Mouse (Mus musculus): ENCODE data around the gene Ncapg. TPM values are rescaled to one million over a fixed set of nuclear protein-coding genes. Genes with fewer than 3 reads are reported as not detected.
"Not testable (repeated sequence)": the region's sequence is repeated elsewhere in the genome, so short reads cannot be mapped to it uniquely, and the experiment has no call there.

Ncapg gene
- polyA plus RNA-seq (2014; fragmentation: Nextera tagmentation; extraction: Ambion mirVana): 7.9 and 9.5 TPM in 2 replicates

DNA sequence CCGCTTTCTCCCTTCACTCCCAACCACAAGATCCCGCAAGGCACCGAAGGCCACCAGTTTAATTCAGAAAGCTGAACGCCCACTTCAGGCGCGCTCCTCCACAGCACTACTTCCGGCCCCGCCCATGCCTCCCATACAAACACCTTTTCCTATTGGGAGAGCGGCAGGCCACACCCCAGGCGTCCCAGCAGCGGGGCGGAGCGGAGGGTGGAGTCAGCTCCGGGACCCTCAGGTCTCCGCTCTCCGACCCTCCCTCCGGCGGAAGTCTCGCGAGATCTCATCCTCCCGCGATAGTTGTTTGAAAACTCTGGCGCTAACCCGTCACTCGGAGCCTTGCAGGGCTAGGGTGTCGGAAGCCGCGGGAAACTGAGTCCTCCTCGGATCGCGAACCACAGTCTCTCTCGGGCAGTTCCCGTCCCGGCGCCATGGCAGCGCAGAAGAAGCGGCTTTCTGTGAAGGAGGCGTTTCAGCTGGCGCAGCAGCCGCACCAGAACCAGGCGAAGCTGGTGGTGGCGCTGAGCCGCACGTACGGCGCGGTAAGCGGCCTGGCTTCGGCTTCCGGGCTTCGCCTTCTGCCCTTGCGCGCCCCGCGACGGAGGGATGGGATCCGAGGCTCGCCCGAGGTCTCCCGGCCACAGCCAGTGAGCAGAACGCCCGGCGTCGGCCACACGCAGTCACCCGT, at the start of gene Ncapg:
TSS of gene Ncapg (plus strand) at position 322 of the 682 bp plus-strand sequence.
- Histone ChIP-seq H3K36me3 (replicated peaks; ENCODE audit: control insufficient read depth, insufficient read depth) (no peaks in the 10 kb centered on the region), H3K4me3 (replicated peaks; ENCODE audit: low read length) (peak within 1 kb of the TSS; percentile 77), H3K9me3 (ENCODE audit: control insufficient read depth, low read length) (no peaks in the 10 kb centered on the region), H3K27ac (peak within 1 kb of the TSS; percentile 45), H3K9ac (peak within 1 kb of the TSS; percentile 78), H3K4me2 (replicated peaks) (peak within 1 kb of the TSS; percentile 81), H3K27me3 (ENCODE audit: control insufficient read depth, insufficient read depth, low read length) (no peaks in the 10 kb centered on the region), H3K4me1 (replicated peaks; ENCODE audit: control insufficient read depth, insufficient read depth, low read length) (peaks cover 6% of the 10 kb centered on the region)
- under 1% methylated on average over 66 of the region's 66 CpGs for WGBS
- DNase-seq (ENCODE audit: low spot score): peak; percentile 100
- ATAC-seq (ENCODE audit: low FRiP score): peak; percentile 100

DNA sequence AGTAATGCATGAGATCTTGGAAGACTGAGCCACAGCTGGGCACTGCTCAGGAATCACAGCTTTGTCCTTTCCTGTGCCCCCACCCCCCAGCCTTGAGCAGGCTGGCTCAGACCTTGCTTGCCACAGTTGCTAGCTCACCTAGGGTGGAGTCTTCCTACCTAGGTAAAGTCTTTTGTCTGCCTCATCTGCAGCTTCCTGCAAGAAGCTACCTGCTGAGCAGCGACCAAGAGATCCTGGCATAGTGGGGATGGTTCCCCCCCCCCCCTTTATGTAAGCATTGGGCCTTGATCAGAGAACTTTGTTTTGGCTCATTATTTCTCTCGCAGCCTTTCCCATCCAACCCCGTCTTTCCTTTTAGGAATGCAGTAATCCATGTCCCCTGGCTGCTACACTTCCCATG, 48.2 kb upstream of the Ncapg start:
- DNase-seq (ENCODE audit: low spot score) (no peak), ATAC-seq (ENCODE audit: low FRiP score) (no peak)
- Histone ChIP-seq H3K9me3 (ENCODE audit: control insufficient read depth, low read length) (peaks cover 25% of the 10 kb centered on the region), H3K4me3 (replicated peaks; ENCODE audit: low read length) (no peak overlapping the region), H3K36me3 (replicated peaks; ENCODE audit: control insufficient read depth, insufficient read depth) (no peaks in the 10 kb centered on the region), H3K4me1 (replicated peaks; ENCODE audit: control insufficient read depth, insufficient read depth, low read length) (no peaks in the 10 kb centered on the region), H3K9ac (no peak overlapping the region), H3K4me2 (replicated peaks) (no peak overlapping the region), H3K27me3 (ENCODE audit: control insufficient read depth, insufficient read depth, low read length) (no peaks in the 10 kb centered on the region), H3K27ac (no peak overlapping the region)
- 51% methylated on average over 3 of the region's 3 CpGs for WGBS

DNA sequence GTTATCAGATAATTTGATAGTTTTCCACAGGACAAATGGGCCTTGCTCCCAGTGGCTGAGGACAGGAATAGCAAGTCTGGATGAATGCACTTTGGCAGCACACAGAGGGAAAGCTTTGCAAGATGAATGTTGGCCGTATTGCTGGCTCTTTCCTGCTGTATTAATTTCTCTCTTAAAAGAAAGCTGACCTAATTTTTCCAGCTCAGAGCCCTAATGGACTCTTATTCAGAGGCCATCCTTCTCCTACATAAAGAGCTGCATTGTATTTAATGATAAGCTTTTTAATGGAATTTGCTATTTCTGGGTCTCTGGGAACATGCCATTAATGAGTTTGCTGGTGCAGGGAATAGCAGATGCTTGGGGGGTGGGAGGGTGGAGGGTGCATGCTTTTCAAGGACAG, 41.9 kb upstream of the Ncapg start:
- WGBS: 67% methylated on average over 1 of the region's 1 CpGs

DNA sequence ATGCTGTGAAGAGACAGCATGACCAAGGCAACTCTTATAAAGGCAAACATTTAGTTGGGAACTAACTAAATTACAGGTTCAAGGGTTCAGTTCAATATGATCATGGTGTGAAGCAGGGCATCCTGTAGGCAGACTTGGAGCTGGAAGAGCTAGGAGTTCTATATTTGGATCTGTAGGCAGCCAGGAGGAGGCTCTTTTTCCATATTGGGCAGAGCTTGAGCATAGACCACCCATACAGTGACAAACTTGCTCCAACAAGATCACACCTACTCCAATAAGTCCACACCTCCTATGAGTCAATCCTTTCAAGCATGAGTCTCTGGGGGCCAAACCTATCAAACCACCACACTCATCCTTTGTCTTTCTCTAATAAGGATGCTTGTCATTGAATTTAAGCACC, 40.2 kb upstream of the Ncapg start:
- Histone ChIP-seq H3K27ac (no peak overlapping the region), H3K9me3 (ENCODE audit: control insufficient read depth, low read length) (peaks cover 11% of the 10 kb centered on the region; the same call in 1 of the 2 replicates), H3K4me3 (replicated peaks; ENCODE audit: low read length) (no peak overlapping the region), H3K4me1 (replicated peaks; ENCODE audit: control insufficient read depth, insufficient read depth, low read length) (no peaks in the 10 kb centered on the region), H3K36me3 (replicated peaks; ENCODE audit: control insufficient read depth, insufficient read depth) (no peaks in the 10 kb centered on the region), H3K27me3 (ENCODE audit: control insufficient read depth, insufficient read depth, low read length) (no peaks in the 10 kb centered on the region), H3K9ac (no peak overlapping the region), H3K4me2 (replicated peaks) (no peak overlapping the region)
- DNase-seq (ENCODE audit: low spot score) (no peak), ATAC-seq (ENCODE audit: low FRiP score) (no peak)

More for the DNA sequence above, 41.9 kb upstream of the Ncapg start:
- Histone ChIP-seq H3K9me3 (ENCODE audit: control insufficient read depth, low read length) (peaks cover 18% of the 10 kb centered on the region; the same call in 1 of the 2 replicates), H3K9ac (no peak overlapping the region), H3K27ac (no peak overlapping the region), H3K4me3 (replicated peaks; ENCODE audit: low read length) (no peak overlapping the region), H3K27me3 (ENCODE audit: control insufficient read depth, insufficient read depth, low read length) (no peaks in the 10 kb centered on the region), H3K36me3 (replicated peaks; ENCODE audit: control insufficient read depth, insufficient read depth) (no peaks in the 10 kb centered on the region), H3K4me2 (replicated peaks) (no peak overlapping the region), H3K4me1 (replicated peaks; ENCODE audit: control insufficient read depth, insufficient read depth, low read length) (no peaks in the 10 kb centered on the region)
- DNase-seq (ENCODE audit: low spot score) (no peak), ATAC-seq (ENCODE audit: low FRiP score) (no peak)

DNA sequence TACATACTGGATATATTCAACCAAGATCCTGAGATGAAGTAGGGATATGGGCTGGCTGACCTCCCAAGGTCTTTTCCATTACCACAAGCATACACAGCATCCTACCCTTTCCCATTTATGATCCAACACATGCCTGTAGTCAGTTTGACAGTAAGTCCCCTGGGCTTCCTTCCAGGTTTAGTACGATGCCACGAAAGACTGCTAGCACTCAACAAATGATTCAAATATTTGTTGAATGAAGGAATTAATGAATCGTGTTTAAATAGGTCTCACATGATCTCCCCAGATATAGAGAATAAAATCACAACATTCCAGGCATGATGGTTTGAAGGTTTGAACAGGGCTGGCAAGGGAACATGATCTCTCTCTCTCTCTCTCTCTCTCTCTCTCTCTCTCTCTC, 31.3 kb upstream of the Ncapg start:
- Histone ChIP-seq H3K36me3 (replicated peaks; ENCODE audit: control insufficient read depth, insufficient read depth) (no peaks in the 10 kb centered on the region), H3K4me1 (replicated peaks; ENCODE audit: control insufficient read depth, insufficient read depth, low read length) (peaks cover 7% of the 10 kb centered on the region), H3K4me3 (replicated peaks; ENCODE audit: low read length) (peak overlapping the region; percentile 54), H3K4me2 (replicated peaks) (peak overlapping the region; percentile 87), H3K27me3 (ENCODE audit: control insufficient read depth, insufficient read depth, low read length) (0 out of 2 replicates have a peak, but pooled peaks cover 2% of the 10 kb centered on the region), H3K9ac (no peak overlapping the region), H3K27ac (no peak overlapping the region), H3K9me3 (ENCODE audit: control insufficient read depth, low read length) (no peaks in the 10 kb centered on the region)
- 56% methylated on average over 3 of the region's 3 CpGs for WGBS
- DNase-seq (ENCODE audit: low spot score) (no peak), ATAC-seq (ENCODE audit: low FRiP score) (no peak)

DNA sequence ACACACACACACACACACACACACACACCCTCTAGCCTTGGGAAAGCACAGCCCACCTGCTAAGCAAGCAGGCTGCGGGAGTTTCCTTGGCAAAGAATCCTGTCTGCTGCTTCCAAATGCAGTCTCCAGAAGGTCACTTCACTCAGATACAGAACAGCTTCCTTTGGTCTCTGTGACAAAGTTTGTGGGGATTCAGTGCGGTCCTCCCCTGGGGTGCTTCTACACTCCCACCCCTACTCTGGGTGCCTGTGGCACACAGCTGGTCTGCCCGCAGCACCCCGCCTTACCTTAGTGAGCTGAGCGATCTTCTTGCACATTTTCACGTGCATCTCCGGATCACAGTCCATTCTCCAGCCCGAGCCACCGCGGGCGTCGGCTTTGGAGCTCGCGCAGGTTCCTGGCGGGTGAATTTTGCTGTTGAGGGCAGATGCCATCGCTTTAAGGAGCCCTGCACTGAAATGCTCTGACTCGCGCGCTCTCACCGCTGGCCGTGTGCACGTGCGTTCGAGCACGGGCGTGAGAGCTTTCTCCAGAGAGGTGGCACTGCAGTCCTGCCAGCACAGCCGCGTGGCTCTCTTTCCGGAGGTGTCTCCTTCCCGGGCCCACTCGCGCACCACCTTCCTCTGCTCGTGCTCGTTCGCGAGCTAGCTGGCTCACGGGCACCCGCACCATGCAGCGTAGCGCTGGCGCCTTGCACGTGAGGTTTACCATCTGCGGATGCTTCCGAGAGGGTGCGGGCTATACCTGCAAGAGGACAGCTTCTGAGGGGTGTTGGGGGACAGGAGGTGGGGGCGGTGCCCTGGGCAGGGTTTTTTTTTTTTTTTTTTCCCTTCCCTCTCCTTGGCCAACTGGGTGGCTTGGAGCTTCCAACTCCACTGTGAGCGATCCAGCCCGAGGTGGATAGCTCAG, 30.7 kb upstream of the Ncapg start, which contains the start of gene Fam184b:
TSS of gene Fam184b (minus strand) at position 809 of the 909 bp plus-strand sequence.
- H3K36me3 ChIP-seq (replicated peaks; ENCODE audit: control insufficient read depth, insufficient read depth): no peaks in the 10 kb centered on the region
- ATAC-seq (ENCODE audit: low FRiP score) (peak; percentile 97), DNase-seq (ENCODE audit: low spot score) (peak; percentile 80)
- peak within 1 kb of the TSS; percentile 74 for H3K9ac ChIP-seq
- peaks cover 7% of the 10 kb centered on the region for H3K4me1 ChIP-seq (replicated peaks; ENCODE audit: control insufficient read depth, insufficient read depth, low read length)
- H3K27ac ChIP-seq: peak within 1 kb of the TSS; percentile 67
- WGBS: 1% methylated on average over 48 of the region's 48 CpGs
- no peaks in the 10 kb centered on the region for H3K9me3 ChIP-seq (ENCODE audit: control insufficient read depth, low read length)
- H3K27me3 ChIP-seq (ENCODE audit: control insufficient read depth, insufficient read depth, low read length): 0 out of 2 replicates have a peak, but pooled peaks cover 2% of the 10 kb centered on the region
- H3K4me3 ChIP-seq (replicated peaks; ENCODE audit: low read length): peak within 1 kb of the TSS; percentile 54
- peak within 1 kb of the TSS; percentile 87 for H3K4me2 ChIP-seq (replicated peaks)

DNA sequence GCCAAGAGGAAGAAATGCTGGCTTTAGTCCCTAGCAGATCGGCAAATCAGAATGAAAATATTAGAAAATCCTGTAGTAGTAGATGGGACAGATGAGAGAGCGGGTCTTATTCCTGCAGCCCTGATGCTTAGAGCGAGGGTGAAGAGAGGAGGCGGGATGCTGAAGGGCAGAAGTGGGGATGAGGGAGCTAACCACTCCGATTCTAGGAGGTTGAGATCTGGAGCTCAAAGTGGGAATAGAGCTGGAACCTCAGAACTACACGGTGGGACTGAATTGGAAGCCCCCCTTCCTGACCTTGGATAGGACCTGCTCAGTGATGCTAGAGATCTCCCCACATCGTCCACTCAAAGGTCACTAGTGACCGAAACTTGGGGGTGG, 30.0 kb upstream of the Ncapg start:
- Histone ChIP-seq H3K36me3 (replicated peaks; ENCODE audit: control insufficient read depth, insufficient read depth) (no peaks in the 10 kb centered on the region), H3K4me1 (replicated peaks; ENCODE audit: control insufficient read depth, insufficient read depth, low read length) (peaks cover 7% of the 10 kb centered on the region), H3K4me3 (replicated peaks; ENCODE audit: low read length) (peak overlapping the region; percentile 54), H3K9me3 (ENCODE audit: control insufficient read depth, low read length) (no peaks in the 10 kb centered on the region), H3K4me2 (replicated peaks) (peak overlapping the region; percentile 87), H3K27me3 (ENCODE audit: control insufficient read depth, insufficient read depth, low read length) (0 out of 2 replicates have a peak, but pooled peaks cover 2% of the 10 kb centered on the region), H3K9ac (peak overlapping the region; percentile 74), H3K27ac (no peak overlapping the region; the same call in 1 of the 2 replicates)
- ATAC-seq (ENCODE audit: low FRiP score): 0 out of 2 replicates have a peak, but pooled peaks have one; percentile 19
- no peak for DNase-seq (ENCODE audit: low spot score)
- WGBS: under 1% methylated on average over 8 of the region's 8 CpGs

DNA sequence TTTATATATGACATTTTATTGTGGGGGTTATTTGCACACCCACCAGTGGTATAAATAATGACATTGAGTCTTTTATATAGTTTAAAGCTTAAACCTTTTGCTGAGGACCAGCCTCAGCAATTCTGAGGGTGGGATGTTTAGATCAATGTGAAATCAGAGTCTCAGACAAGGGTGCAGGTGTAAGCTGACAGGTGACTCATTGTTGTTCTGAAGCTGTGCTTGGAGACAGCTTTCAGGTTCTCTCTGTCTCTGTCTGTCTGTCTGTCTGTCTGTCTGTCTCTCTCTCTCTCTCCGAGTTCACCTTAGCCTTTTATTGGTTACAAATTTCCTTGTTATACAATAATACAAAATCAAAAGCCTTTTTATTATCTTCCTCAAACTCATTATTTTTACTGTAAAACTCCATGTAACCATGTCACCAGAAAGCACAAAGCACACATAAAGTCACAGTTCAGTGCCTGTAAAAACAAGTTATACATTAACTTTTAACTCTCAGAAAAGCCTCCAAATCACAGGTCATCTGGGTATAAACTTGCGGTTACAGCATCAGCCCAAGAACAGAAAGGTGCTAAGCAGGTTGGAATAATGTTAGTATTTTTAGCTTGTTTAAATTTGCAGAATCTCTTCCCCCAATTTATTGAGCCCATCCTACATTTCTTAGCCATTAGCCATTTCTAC, 18.6 kb upstream of the Ncapg start:
- no peak overlapping the region for H3K9ac ChIP-seq
- no peak overlapping the region for H3K4me2 ChIP-seq (replicated peaks)
- no peak overlapping the region for H3K4me3 ChIP-seq (replicated peaks; ENCODE audit: low read length)
- H3K9me3 ChIP-seq (ENCODE audit: control insufficient read depth, low read length): no peaks in the 10 kb centered on the region
- H3K27ac ChIP-seq: no peak overlapping the region
- 97% methylated on average over 2 of the region's 2 CpGs for WGBS
- ATAC-seq (ENCODE audit: low FRiP score): no peak
- no peak for DNase-seq (ENCODE audit: low spot score)
- H3K36me3 ChIP-seq (replicated peaks; ENCODE audit: control insufficient read depth, insufficient read depth): no peaks in the 10 kb centered on the region
- H3K27me3 ChIP-seq (ENCODE audit: control insufficient read depth, insufficient read depth, low read length): no peaks in the 10 kb centered on the region
- no peaks in the 10 kb centered on the region for H3K4me1 ChIP-seq (replicated peaks; ENCODE audit: control insufficient read depth, insufficient read depth, low read length)

DNA sequence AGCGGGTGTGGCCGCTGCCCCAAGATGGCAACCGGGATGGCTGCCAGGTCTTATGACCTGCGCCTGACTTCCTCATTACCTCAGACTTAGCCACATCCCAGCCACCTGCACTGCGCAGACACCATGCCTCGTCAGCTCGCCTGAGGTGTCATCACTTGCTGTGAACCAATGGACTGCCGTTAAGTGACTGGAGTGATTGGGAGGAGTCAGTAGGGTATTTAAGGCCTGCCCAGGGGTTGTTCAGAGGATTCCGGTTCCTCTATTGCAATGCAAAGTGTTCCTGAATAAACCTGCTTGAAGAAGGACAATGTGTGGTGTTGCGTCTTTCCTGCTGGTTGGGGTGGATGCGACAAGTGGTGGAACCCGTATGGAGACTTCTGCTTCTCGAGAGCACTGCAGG, 11.3 kb upstream of the Ncapg start:
- H3K27me3 ChIP-seq (ENCODE audit: control insufficient read depth, insufficient read depth, low read length); H3K9ac ChIP-seq; H3K27ac ChIP-seq; H3K4me2 ChIP-seq (replicated peaks); H3K4me1 ChIP-seq (replicated peaks; ENCODE audit: control insufficient read depth, insufficient read depth, low read length); H3K36me3 ChIP-seq (replicated peaks; ENCODE audit: control insufficient read depth, insufficient read depth); DNase-seq (ENCODE audit: low spot score); H3K9me3 ChIP-seq (ENCODE audit: control insufficient read depth, low read length); ATAC-seq (ENCODE audit: low FRiP score); H3K4me3 ChIP-seq (replicated peaks; ENCODE audit: low read length): not testable (repeated sequence)
- 95% methylated on average over 13 of the region's 13 CpGs for WGBS
